Mouse (Mus musculus): ENCODE results near the gene Gm1553. TPM values are rescaled to one million over a fixed set of nuclear protein-coding genes. Genes with fewer than 3 reads are reported as not detected.

Gene Gm1553
- polyA plus RNA-seq (2021; fragmentation: Nextera tagmentation) = not detected in 2 replicates
- long read RNA-seq, experiment 1 = 0 reads
- long read RNA-seq, experiment 2 = 0 reads

DNA sequence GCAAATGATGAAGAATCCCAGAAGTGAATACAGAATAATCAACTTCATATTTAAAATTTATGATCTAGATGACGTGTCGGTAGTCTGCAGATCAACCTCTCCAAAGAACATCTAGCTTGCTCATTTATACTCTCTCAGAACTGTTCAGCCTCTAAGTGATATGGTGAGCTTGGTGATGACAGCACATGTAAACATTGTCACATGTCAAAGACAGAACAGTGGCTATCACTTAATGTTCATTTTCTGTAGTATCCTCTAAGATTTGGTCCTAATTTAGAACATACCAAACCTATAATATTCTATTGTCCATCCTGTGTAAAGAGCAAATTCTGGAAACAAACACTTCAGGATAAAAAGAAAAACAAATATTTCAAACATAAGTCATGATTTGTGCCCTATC, at the start of gene Gm1553:
Gm1553 (minus strand) TSS at position 101 of the 400 bp plus-strand sequence.

Other genes starting within 250 kb of the Gm1553 start
- not detected in 2 replicates for gene 4932415D10Rik, start 176.0 kb downstream of the Gm1553 start, polyA plus RNA-seq (2021; fragmentation: Nextera tagmentation)
- 7.6 and 9.7 TPM in 2 replicates for gene Gm4924, start 138.4 kb downstream of the Gm1553 start, polyA plus RNA-seq (2021; fragmentation: Nextera tagmentation)
- 48.7 and 51.3 TPM in 2 replicates for gene 1190007I07Rik, start 130.6 kb upstream of the Gm1553 start, polyA plus RNA-seq (2021; fragmentation: Nextera tagmentation)
- gene Tdg, start 137.2 kb upstream of the Gm1553 start, polyA plus RNA-seq (2021; fragmentation: Nextera tagmentation) = 23.9 and 29.4 TPM in 2 replicates
- 11.9 and 16.2 TPM in 2 replicates for gene Glt8d2, start 198.0 kb upstream of the Gm1553 start, polyA plus RNA-seq (2021; fragmentation: Nextera tagmentation)
- 14.7 and 17.3 TPM in 2 replicates for gene Hcfc2, start 203.5 kb upstream of the Gm1553 start, polyA plus RNA-seq (2021; fragmentation: Nextera tagmentation)

Data from left cerebral cortex, adult 6 months (tissue).